Mouse (Mus musculus): ENCODE data around the gene Chpf.

DNA sequence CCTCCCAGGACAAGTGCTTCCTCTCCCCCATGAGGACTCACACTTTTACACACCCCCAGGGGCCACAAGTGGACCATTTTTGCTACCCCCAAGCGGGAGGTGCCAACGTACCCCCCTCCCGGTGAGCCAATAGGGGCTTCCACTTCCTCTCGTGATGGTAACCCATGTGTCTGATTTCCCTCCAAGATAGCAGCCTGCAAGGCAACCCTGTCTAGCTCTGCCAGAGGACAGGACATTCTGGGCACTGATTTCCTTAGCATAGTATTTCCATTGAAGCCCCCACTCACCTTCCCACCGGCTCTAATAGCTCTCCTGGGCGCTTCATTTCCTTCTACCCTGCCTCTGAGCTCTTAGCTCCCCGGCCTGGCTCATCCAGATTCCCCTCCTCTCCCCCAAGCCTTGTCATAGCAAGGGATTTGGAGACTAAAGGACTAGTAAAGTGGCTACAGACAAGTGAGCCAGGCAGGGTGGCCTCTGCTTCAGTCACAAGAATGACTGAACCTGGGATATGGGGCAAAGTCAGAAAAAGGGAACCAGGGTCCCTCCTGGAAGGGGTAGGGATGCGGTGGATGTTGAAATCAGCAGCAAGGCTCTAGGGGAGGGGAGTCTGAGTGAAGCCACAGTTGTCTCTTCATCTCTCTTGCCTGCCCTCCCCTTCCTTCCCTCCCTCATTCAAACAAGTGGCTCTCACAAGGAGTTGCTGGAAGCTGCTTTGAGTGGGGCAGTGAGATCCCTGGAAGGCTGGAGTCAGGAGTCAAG is 29.6 kb downstream of the Chpf start:
- TF ChIP-seq GATA1 (IDR thresholded peaks at IDR 0.05; ENCODE audit: borderline replicate concordance, low read length) (no peak), FLI1 (IDR thresholded peaks at IDR 0.05; ENCODE audit: low read length) (no peak)
